Mouse (Mus musculus) urinary bladder, postnatal 36 days (tissue): ENCODE data around the gene Cyp39a1.

Source experiments
- DNase-seq, 2 experiments: peaks; one replicate each; pipeline ENCODE4 v3.0.0; 2022; ENCODE audit warnings: low spot score in 2 of 2, mixed read lengths in 1 of 2

Gene Cyp39a1

GRCm38 (mm10) chr17:43667290-43667843 lies at the start of gene Cyp39a1:
TSS of gene Cyp39a1 (plus strand) at chr17:43667425.
- DNase-seq, result no peak

GRCm38 (mm10) chr17:43619156-43619555 lies 48.1 kb upstream of the Cyp39a1 start:
- no peak for DNase-seq

- no peak for DNase-seq
Observed at GRCm38 (mm10) chr17:43622076-43622475, 45.1 kb upstream of the Cyp39a1 start.

- DNase-seq, result no peak
Observed at GRCm38 (mm10) chr17:43628246-43628645, 39.0 kb upstream of the Cyp39a1 start.

GRCm38 (mm10) chr17:43629026-43629495 lies 38.2 kb upstream of the Cyp39a1 start:
- DNase-seq, result no peak

- DNase-seq, result no peak
Observed at GRCm38 (mm10) chr17:43629496-43630426, 37.5 kb upstream of the Cyp39a1 start, which contains the start of gene Tdrd6. TSS of gene Tdrd6 (minus strand) at chr17:43630299.

GRCm38 (mm10) chr17:43630427-43630760 lies 36.8 kb upstream of the Cyp39a1 start:
- DNase-seq, result no peak

GRCm38 (mm10) chr17:43637146-43637545 lies 30.1 kb upstream of the Cyp39a1 start:
- DNase-seq, result no peak

GRCm38 (mm10) chr17:43640825-43641224 lies 26.4 kb upstream of the Cyp39a1 start:
- no peak for DNase-seq

GRCm38 (mm10) chr17:43643191-43643590 lies 24.0 kb upstream of the Cyp39a1 start:
- DNase-seq, result no peak

- peak; percentile 24 to 35 for DNase-seq
Observed at GRCm38 (mm10) chr17:43644375-43644774, 22.9 kb upstream of the Cyp39a1 start.

- DNase-seq, result no peak
Observed at GRCm38 (mm10) chr17:43645136-43645535, 22.1 kb upstream of the Cyp39a1 start.

- DNase-seq, result no peak
Observed at GRCm38 (mm10) chr17:43646925-43647324, 20.3 kb upstream of the Cyp39a1 start.

- DNase-seq, result no peak
Observed at GRCm38 (mm10) chr17:43649641-43650436, 17.4 kb upstream of the Cyp39a1 start.

- no peak for DNase-seq
Observed at GRCm38 (mm10) chr17:43651314-43652046, 15.7 kb upstream of the Cyp39a1 start.

GRCm38 (mm10) chr17:43666576-43667289 lies 492 bp upstream of the Cyp39a1 start, which contains the start of gene Slc25a27:
TSS of gene Slc25a27 (minus strand) at chr17:43667214.
- peak; percentile 86 to 93 for DNase-seq

GRCm38 (mm10) chr17:43669145-43669695 lies 2.0 kb downstream of the Cyp39a1 start:
- DNase-seq, result no peak

- no peak for DNase-seq
Observed at GRCm38 (mm10) chr17:43671907-43672306, 4.7 kb downstream of the Cyp39a1 start.

GRCm38 (mm10) chr17:43675228-43675627 lies 8.0 kb downstream of the Cyp39a1 start:
- DNase-seq, result peak in 1 of 2 experiments; percentile 24

GRCm38 (mm10) chr17:43676241-43676640 lies 9.0 kb downstream of the Cyp39a1 start:
- no peak for DNase-seq
